Mouse (Mus musculus): Measurements from ENCODE around the gene Rundc3a.

Gene Rundc3a

GRCm38 (mm10) chr11:102408344-102408876 is 15.2 kb downstream of the Rundc3a start:
- under 1% methylated on average over 32 of the region's 32 CpGs for WGBS

- WGBS: 46% methylated on average over 15 of the region's 15 CpGs
These were observed 15.9 kb downstream of the Rundc3a start for GRCm38 (mm10) chr11:102408888-102409794.

GRCm38 (mm10) chr11:102409795-102410330 is 16.7 kb downstream of the Rundc3a start:
- WGBS: 85% methylated on average over 3 of the region's 3 CpGs

GRCm38 (mm10) chr11:102410345-102410744 is 17.1 kb downstream of the Rundc3a start:
- WGBS: 83% methylated on average over 3 of the region's 3 CpGs

GRCm38 (mm10) chr11:102411061-102411460 is 17.9 kb downstream of the Rundc3a start:
- WGBS: 71% methylated on average over 3 of the region's 3 CpGs

GRCm38 (mm10) chr11:102411704-102412103 is 18.5 kb downstream of the Rundc3a start:
- WGBS: 6% methylated on average over 11 of the region's 11 CpGs

GRCm38 (mm10) chr11:102413059-102413458 is 19.9 kb downstream of the Rundc3a start:
- WGBS: 81% methylated on average over 8 of the region's 8 CpGs

- 83% methylated on average over 10 of the region's 10 CpGs for whole genome bisulfite sequencing
These were observed 22.0 kb downstream of the Rundc3a start for GRCm38 (mm10) chr11:102415034-102415802.

GRCm38 (mm10) chr11:102417160-102417559 is 24.0 kb downstream of the Rundc3a start:
- 86% methylated on average over 1 of the region's 1 CpGs for WGBS

GRCm38 (mm10) chr11:102421559-102421958 is 28.4 kb downstream of the Rundc3a start:
- 64% methylated on average over 8 of the region's 8 CpGs for WGBS

GRCm38 (mm10) chr11:102424666-102425065 is 31.5 kb downstream of the Rundc3a start:
- WGBS: 91% methylated on average over 6 of the region's 6 CpGs

GRCm38 (mm10) chr11:102425555-102426316 is 32.5 kb downstream of the Rundc3a start:
- 85% methylated on average over 8 of the region's 8 CpGs for WGBS

GRCm38 (mm10) chr11:102428981-102429540 is 35.9 kb downstream of the Rundc3a start:
- 66% methylated on average over 8 of the region's 8 CpGs for WGBS

- 42% methylated on average over 3 of the region's 3 CpGs for WGBS
These were observed 36.3 kb downstream of the Rundc3a start for GRCm38 (mm10) chr11:102429551-102429950.

- 0% methylated on average over 29 of the region's 29 CpGs for WGBS
These were observed 37.2 kb downstream of the Rundc3a start, which contains the start of gene Grn for GRCm38 (mm10) chr11:102430121-102431017. TSS of gene Grn (plus strand) at chr11:102430315.

- WGBS: under 1% methylated on average over 7 of the region's 7 CpGs
These were observed 37.9 kb downstream of the Rundc3a start for GRCm38 (mm10) chr11:102431018-102431645.

- 64% methylated on average over 3 of the region's 3 CpGs for WGBS
These were observed 38.5 kb downstream of the Rundc3a start for GRCm38 (mm10) chr11:102431728-102432114.

- WGBS: 45% methylated on average over 16 of the region's 16 CpGs
These were observed 39.1 kb downstream of the Rundc3a start for GRCm38 (mm10) chr11:102432115-102432843.

GRCm38 (mm10) chr11:102432896-102433295 is 39.7 kb downstream of the Rundc3a start:
- WGBS: 46% methylated on average over 6 of the region's 6 CpGs
